Mouse (Mus musculus) small intestine, adult 2 months (tissue): Measurements from ENCODE around the gene Cyp2j6.

Experiments
- CTCF ChIP-seq: fragments of 200-500 bp; IDR thresholded peaks from 2 replicates; pipeline ENCODE4 v1.5.1; 2012; ENCODE audit warnings: low read depth, mild to moderate bottlenecking, control low read depth, inconsistent platforms, low read length, moderate library complexity, mixed read lengths; ENCODE audit not compliant: insufficient replicate concordance, insufficient read length; ENCODE audit errors: extremely low read depth
- POLR2A ChIP-seq: fragments of 200-500 bp; IDR thresholded peaks from 2 replicates; pipeline ENCODE4 v1.6.1; 2012; ENCODE audit warnings: low read depth, mild to moderate bottlenecking, control low read depth, inconsistent platforms, low read length, moderate library complexity

DNA sequence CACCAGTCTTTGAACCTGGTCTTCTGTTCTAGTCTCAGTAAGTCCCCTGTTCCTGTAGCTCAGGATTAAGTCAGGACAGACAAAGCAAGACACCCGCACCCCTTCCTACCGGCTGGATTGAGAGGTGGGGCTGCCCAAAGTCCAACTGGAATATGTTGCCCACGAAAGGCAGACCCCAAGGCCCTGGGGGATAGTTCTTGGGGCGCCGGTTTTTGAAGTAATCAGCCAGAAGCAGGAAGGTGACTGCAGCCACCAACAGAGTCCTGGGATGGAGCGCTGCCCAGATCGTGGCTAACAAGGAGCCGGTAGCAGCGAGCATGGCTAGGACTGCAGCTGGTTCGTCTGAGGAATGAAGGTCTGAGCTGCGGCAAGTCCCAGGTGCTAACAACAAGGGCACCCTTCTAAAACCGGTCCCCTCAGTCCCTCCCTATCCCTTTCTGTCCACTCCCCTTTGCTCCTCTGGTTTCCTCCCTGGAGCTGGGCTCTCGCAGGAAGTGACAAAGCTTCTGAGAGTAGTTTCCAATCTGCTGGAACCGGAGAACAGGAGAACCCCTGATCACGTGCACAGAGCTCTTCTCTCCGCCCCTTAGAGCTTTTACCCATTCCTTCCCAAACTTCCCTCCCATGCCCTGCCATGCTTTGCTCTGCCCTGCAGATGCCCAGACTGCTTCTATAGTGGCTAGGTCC, at the start of gene Cyp2j6:
- TF ChIP-seq CTCF = no peak
- peak; percentile 26; the same call in 1 of the 2 replicates for TF ChIP-seq POLR2A
